Mouse (Mus musculus): Measurements from ENCODE around the gene Gm7356. TPM values are rescaled to one million over a fixed set of nuclear protein-coding genes. Genes with fewer than 3 reads are reported as not detected.

The Gm7356 gene
- polyA plus RNA-seq (2012; rRNA removed): not detected in 2 replicates

GRCm38 (mm10) chr17:14003604-14004003, at the start of gene Gm7356:
Gene Gm7356 (minus strand): TSS chr17:14003704.

Other genes starting within 250 kb of the Gm7356 start
- gene Afdn, start 243.2 kb downstream of the Gm7356 start, polyA plus RNA-seq (2012; rRNA removed): 68.2 and 80.3 TPM in 2 replicates
- 3.4 and 3.9 TPM in 2 replicates for gene Tcte2, start 241.9 kb downstream of the Gm7356 start, polyA plus RNA-seq (2012; rRNA removed)
- gene Gm7168, start 55.3 kb downstream of the Gm7356 start, polyA plus RNA-seq (2012; rRNA removed): not detected in 2 replicates
- gene Gm7358, start 55.8 kb upstream of the Gm7356 start, polyA plus RNA-seq (2012; rRNA removed): not detected in 2 replicates
- gene Dact2, start 200.6 kb upstream of the Gm7356 start, polyA plus RNA-seq (2012; rRNA removed): 24.4 and 24.6 TPM in 2 replicates

Measured in colon, adult 2 months (tissue).